Mouse (Mus musculus): ENCODE data around the gene Ptgdr2.

DNA sequence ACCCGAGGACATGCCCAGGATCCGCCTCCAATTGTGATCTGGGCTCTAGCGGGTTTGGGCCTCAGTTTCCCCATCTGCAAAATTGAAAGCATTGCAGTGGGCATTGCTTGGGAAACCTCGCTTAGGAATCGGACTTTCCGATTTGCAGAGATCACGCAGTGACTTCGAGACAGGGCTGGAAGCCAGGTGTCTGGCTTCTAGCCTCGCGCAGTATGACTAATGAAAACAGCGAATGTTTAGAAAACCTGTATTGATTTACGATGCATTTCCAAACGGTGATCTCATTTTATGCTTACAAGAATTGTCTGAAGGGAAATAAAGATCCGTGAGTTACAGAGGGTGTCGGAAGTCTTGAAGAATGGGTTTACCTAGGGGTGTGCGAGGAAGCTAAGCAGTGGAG lies 41.3 kb upstream of the Ptgdr2 start:
- no peak for TF ChIP-seq CTCF (IDR thresholded peaks at IDR 0.05; ENCODE audit: borderline replicate concordance, insufficient read depth, low read depth, low read length)
- no peak for TF ChIP-seq POLR2A (IDR thresholded peaks at IDR 0.05; ENCODE audit: borderline replicate concordance, insufficient read depth, low read length)

All from cerebellum, adult 2 months (tissue).